Mouse (Mus musculus): ENCODE measurements around the gene Serpina1e.
"Not testable (repeated sequence)": the region's sequence is repeated elsewhere in the genome, so short reads cannot be mapped to it uniquely, and the experiment has no call there.

The Serpina1e gene

GRCm38 (mm10) chr12:103963288-103963687 is 4.5 kb upstream of the Serpina1e start:
- DNase-seq (ENCODE audit: low read depth in 1 of 2, low spot score in 2 of 2): no peak

- no peak for DNase-seq (ENCODE audit: low read depth in 1 of 2, low spot score in 2 of 2)
Observed at GRCm38 (mm10) chr12:103962860-103963259, 4.1 kb upstream of the Serpina1e start.

- DNase-seq (ENCODE audit: low read depth in 1 of 2, low spot score in 2 of 2): no peak
Observed at GRCm38 (mm10) chr12:103962337-103962736, 3.6 kb upstream of the Serpina1e start.

GRCm38 (mm10) chr12:103961716-103962115 is 2.9 kb upstream of the Serpina1e start:
- DNase-seq (ENCODE audit: low read depth in 1 of 2, low spot score in 2 of 2): no peak

- not testable (repeated sequence) for DNase-seq (ENCODE audit: low read depth in 1 of 2, low spot score in 2 of 2)
Observed at GRCm38 (mm10) chr12:103956555-103956954, 2.2 kb downstream of the Serpina1e start.

GRCm38 (mm10) chr12:103952972-103953371 is 5.8 kb downstream of the Serpina1e start:
- DNase-seq (ENCODE audit: low read depth in 1 of 2, low spot score in 2 of 2): not testable (repeated sequence)

GRCm38 (mm10) chr12:103946243-103946642 is 12.5 kb downstream of the Serpina1e start:
- DNase-seq (ENCODE audit: low read depth in 1 of 2, low spot score in 2 of 2): no peak

- not testable (repeated sequence) for DNase-seq (ENCODE audit: low read depth in 1 of 2, low spot score in 2 of 2)
Observed at GRCm38 (mm10) chr12:103909181-103909580, 49.6 kb downstream of the Serpina1e start.

- DNase-seq (ENCODE audit: low read depth in 1 of 2, low spot score in 2 of 2): not testable (repeated sequence)
Observed at GRCm38 (mm10) chr12:103907746-103908145, 51.0 kb downstream of the Serpina1e start.

GRCm38 (mm10) chr12:103904837-103905340 is 53.9 kb downstream of the Serpina1e start, which contains the start of gene Serpina1c:
TSS of gene Serpina1c (minus strand) at chr12:103904887.
- DNase-seq (ENCODE audit: low read depth in 1 of 2, low spot score in 2 of 2): not testable (repeated sequence)

GRCm38 (mm10) chr12:103901929-103902328 is 56.8 kb downstream of the Serpina1e start:
- DNase-seq (ENCODE audit: low read depth in 1 of 2, low spot score in 2 of 2): not testable (repeated sequence)
